Mouse (Mus musculus) neural tube, embryonic 14.5 days (tissue): ENCODE measurements around the gene Fbxl14. TPM values are rescaled to one million over a fixed set of nuclear protein-coding genes. Genes with fewer than 3 reads are reported as not detected.

Experiments
- ATAC-seq: fragments of 200-750 bp; cut with Nextera tagmentation; 2 replicates; pipeline ENCODE4 v1.8.0; 2017; ENCODE audit warnings: low read depth, mild to moderate bottlenecking, moderate TSS enrichment, moderate library complexity
- H3K27ac ChIP-seq: fragments of 300-500 bp; sonication (generic); 2 replicates; pipeline ENCODE4 v1.5.1; 2014; ENCODE audit warnings: low read depth, mild to moderate bottlenecking, control low read depth, low read length, moderate library complexity, mixed read lengths
- H3K27me3 ChIP-seq: fragments of 300-500 bp; sonication (generic); 2 replicates; pipeline ENCODE4 v1.6.1; 2014; ENCODE audit warnings: low read length; ENCODE audit not compliant: control insufficient read depth, insufficient read depth
- H3K36me3 ChIP-seq: fragments of 300-500 bp; sonication (generic); 2 replicates; pipeline ENCODE4 v1.6.1; 2014; ENCODE audit warnings: low read length, mixed read lengths; ENCODE audit not compliant: control insufficient read depth, insufficient read depth
- H3K4me1 ChIP-seq: fragments of 300-500 bp; sonication (generic); 2 replicates; pipeline ENCODE4 v1.6.1; 2014; ENCODE audit warnings: low read length; ENCODE audit not compliant: control insufficient read depth, insufficient read depth
- H3K4me2 ChIP-seq: fragments of 300-500 bp; sonication (generic); 2 replicates; pipeline ENCODE4 v1.6.1; 2014; ENCODE audit warnings: mild to moderate bottlenecking, low read depth, low read length, control low read depth
- H3K4me3 ChIP-seq: fragments of 300-500 bp; sonication (generic); 2 replicates; pipeline ENCODE4 v1.5.1; 2014; ENCODE audit warnings: low read depth, low read length, control low read depth, mixed read lengths
- H3K9ac ChIP-seq: fragments of 300-500 bp; sonication (generic); replicated peaks from 2 replicates; pipeline ENCODE4 v1.6.1; 2014; ENCODE audit warnings: low read depth, mild to moderate bottlenecking, control low read depth, low read length, mixed read lengths
- H3K9me3 ChIP-seq: fragments of 300-500 bp; sonication (generic); 2 replicates; pipeline ENCODE4 v1.6.1; 2016; ENCODE audit warnings: low read length; ENCODE audit not compliant: control insufficient read depth
- WGBS: fragments of 180-500 bp; shearing (Covaris S2); extraction: QIAGEN DNeasy Blood & Tissue Kit; methylation state at CpG from one replicate; pipeline ENCODE4 v1.1.7; 2014; 5-methylcytosine and 5-hydroxymethylcytosine counted together
- polyA plus RNA-seq: library from polyadenylated mRNA; unstranded; fragments of >200 nt; fragmentation: Nextera tagmentation; extraction: Ambion mirVana; gene quantifications from 2 replicates; pipeline ENCODE4 v1.2.1, GENCODE M21; 2014

The Fbxl14 gene
- polyA plus RNA-seq, 1 experiment from 2014 or later, result 3.8 TPM

DNA sequence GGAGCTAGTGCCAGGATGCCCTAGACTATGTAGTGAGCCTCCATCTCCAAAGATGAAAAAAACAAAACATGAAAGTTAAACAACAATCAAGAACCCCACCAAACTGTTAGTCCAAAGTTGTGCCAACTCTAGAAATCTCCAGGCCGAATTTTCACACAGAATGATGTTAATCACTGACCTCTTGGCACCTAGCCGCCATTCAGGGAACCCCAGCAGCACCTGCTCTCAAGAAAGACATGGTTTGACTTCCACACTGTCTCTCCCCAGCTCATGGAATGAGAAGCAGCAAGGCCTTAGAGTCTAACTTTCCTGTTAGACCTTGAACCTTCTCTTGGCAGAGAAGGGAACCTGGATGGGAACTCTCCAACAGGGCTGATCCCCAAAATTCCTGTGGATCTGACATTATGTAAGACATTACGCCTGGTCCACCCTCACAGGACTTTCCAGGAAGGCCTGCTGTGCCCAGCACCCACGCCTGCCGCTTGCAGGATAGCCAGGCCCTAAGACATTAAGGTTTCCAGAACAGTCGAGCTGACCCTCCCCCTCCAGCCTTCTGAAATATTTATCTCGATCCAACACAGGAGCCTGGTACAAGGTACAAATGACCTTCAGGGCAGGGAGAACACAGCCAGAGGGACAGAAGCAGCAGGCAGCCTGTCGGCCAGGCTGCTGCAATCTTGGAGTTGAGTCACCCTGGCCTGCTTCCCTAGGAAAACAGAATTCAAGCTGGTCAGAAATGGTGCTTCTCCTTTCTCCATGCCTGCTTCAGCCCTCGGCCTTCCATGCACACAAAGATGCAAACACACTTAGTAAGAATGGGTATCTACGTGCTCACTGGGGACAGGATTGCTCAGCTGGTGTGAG is 12.3 kb upstream of the Fbxl14 start:
- no peaks in the 10 kb centered on the region for H3K36me3 ChIP-seq

GRCm38 (mm10) chr6:119467785-119468059 is 11.7 kb upstream of the Fbxl14 start:
- Histone ChIP-seq H3K9me3 (no peaks in the 10 kb centered on the region), H3K27ac (no peak overlapping the region), H3K9ac (0 out of 2 replicates have a peak overlapping the region, but pooled peaks have one; percentile 11), H3K4me2 (no peak overlapping the region), H3K4me1 (no peaks in the 10 kb centered on the region), H3K36me3 (no peaks in the 10 kb centered on the region), H3K4me3 (no peak overlapping the region), H3K27me3 (no peaks in the 10 kb centered on the region)
- 75% methylated on average over 2 of the region's 2 CpGs for WGBS
- ATAC-seq, result no peak

More for the DNA sequence above, 12.3 kb upstream of the Fbxl14 start:
- no peaks in the 10 kb centered on the region for H3K27me3 ChIP-seq
- 0 out of 2 replicates have a peak overlapping the region, but pooled peaks have one; percentile 11 for H3K9ac ChIP-seq
- H3K4me2 ChIP-seq, result no peak overlapping the region
- no peaks in the 10 kb centered on the region for H3K9me3 ChIP-seq
- WGBS, result 73% methylated on average over 10 of the region's 10 CpGs
- ATAC-seq, result no peak
- no peaks in the 10 kb centered on the region for H3K4me1 ChIP-seq
- no peak overlapping the region for H3K27ac ChIP-seq
- no peak overlapping the region for H3K4me3 ChIP-seq

DNA sequence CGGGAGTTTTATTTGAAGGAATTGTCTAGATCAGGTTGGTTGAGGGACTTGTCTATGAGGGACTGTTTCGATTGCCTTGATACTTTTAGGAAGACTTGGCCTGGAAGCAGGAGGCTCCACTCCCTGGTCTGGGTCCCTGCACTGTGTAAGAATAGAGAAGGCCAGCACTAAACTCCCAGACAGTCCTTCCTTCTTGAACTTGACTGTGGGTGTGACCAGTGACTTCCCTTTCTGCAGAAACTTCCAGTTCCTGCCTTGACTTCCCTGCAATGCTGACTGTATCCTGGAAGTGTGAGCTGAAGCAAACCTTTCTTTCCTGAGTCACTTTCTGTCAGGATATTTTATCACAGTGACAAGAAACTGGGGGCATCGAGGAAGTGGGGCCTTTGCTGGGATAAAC is 8.7 kb upstream of the Fbxl14 start:
- Histone ChIP-seq H3K9ac (no peak overlapping the region), H3K9me3 (no peaks in the 10 kb centered on the region), H3K4me2 (no peak overlapping the region), H3K36me3 (no peaks in the 10 kb centered on the region), H3K4me3 (no peak overlapping the region), H3K4me1 (no peaks in the 10 kb centered on the region), H3K27me3 (no peaks in the 10 kb centered on the region), H3K27ac (no peak overlapping the region)
- no peak for ATAC-seq
- 89% methylated on average over 3 of the region's 3 CpGs for WGBS

DNA sequence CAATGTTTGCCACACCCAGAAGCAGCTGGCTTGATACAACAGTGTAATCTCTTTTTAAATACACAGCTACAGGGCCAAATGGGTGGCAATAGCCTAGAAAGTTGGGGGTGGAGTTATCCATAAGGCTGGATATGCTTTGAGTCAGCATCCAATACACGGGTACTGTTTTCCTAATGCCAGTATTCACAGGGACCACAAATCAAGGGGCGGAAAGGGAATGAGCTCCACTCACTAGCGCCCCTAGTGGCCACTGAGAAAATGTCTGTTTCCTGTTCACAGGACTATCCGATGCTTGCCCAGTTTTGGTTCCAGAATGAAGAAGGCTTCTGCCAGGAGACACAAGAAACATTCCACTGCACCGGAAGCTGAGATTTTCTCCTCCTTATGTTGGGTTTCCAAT is 7.3 kb upstream of the Fbxl14 start:
- Histone ChIP-seq H3K9me3 (no peaks in the 10 kb centered on the region), H3K36me3 (no peaks in the 10 kb centered on the region), H3K4me1 (no peaks in the 10 kb centered on the region), H3K4me2 (no peak overlapping the region), H3K27ac (no peak overlapping the region), H3K9ac (no peak overlapping the region), H3K27me3 (no peaks in the 10 kb centered on the region), H3K4me3 (no peak overlapping the region)
- 20% methylated on average over 5 of the region's 5 CpGs for WGBS
- ATAC-seq, result peak; percentile 54; the same call in 1 of the 2 replicates

DNA sequence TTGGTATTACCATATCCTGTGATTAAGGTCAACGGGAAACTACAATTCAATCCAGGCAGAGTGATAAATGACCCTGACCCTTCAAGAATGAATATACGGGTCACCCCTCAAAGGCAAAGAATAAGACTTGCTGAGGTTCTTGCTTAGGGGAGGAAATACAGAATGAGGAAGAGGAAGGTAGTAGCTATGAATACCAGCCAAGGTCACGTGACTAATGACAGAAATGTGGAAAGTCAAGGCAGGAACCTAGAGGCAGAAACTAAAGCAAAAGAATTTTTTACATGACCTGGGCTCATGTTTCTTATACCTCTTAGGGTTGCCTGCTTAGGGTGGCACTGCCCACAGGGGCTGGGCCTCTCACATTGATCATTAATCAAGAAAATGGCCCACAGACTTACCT is 6.8 kb upstream of the Fbxl14 start:
- no peak overlapping the region for H3K27ac ChIP-seq
- WGBS, result 78% methylated on average over 3 of the region's 3 CpGs
- no peak overlapping the region for H3K9ac ChIP-seq
- no peaks in the 10 kb centered on the region for H3K27me3 ChIP-seq
- H3K36me3 ChIP-seq, result no peaks in the 10 kb centered on the region
- no peaks in the 10 kb centered on the region; the same call in 1 of the 2 replicates for H3K4me1 ChIP-seq
- ATAC-seq, result no peak
- no peak overlapping the region for H3K4me2 ChIP-seq
- H3K4me3 ChIP-seq, result no peak overlapping the region
- no peaks in the 10 kb centered on the region for H3K9me3 ChIP-seq

DNA sequence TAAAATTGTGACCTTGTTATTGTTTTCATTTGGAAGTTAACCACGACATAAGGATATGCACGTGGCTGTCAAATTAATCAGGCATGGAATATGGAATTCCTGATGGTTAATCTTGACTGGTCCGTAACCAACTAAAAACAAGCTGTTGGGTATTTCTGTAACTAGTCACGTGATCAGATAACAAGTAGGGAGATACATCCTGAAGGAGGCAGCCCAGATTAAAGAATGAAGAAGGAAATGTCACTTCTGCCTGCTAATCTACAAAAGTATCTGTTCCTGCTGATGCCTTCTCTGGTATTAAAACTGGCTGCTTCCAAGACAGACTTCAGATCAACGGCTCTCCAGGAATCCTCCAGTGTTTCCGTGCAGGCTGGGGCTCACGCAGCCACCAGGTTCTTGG is 6.0 kb upstream of the Fbxl14 start:
- Histone ChIP-seq H3K27ac (no peak overlapping the region), H3K4me3 (no peak overlapping the region), H3K4me2 (no peak overlapping the region), H3K27me3 (no peaks in the 10 kb centered on the region), H3K4me1 (peaks cover 6% of the 10 kb centered on the region; the same call in 1 of the 2 replicates), H3K9me3 (no peaks in the 10 kb centered on the region), H3K9ac (no peak overlapping the region), H3K36me3 (no peaks in the 10 kb centered on the region)
- 87% methylated on average over 7 of the region's 7 CpGs for WGBS
- no peak for ATAC-seq

- Histone ChIP-seq H3K27me3 (no peaks in the 10 kb centered on the region), H3K27ac (no peak overlapping the region), H3K4me1 (peaks cover 8% of the 10 kb centered on the region; the same call in 1 of the 2 replicates), H3K4me2 (no peak overlapping the region), H3K4me3 (no peak overlapping the region), H3K36me3 (no peaks in the 10 kb centered on the region), H3K9me3 (no peaks in the 10 kb centered on the region), H3K9ac (no peak overlapping the region)
- WGBS, result 86% methylated on average over 4 of the region's 4 CpGs
- ATAC-seq, result no peak
Observed at GRCm38 (mm10) chr6:119473992-119474391, 5.5 kb upstream of the Fbxl14 start.

GRCm38 (mm10) chr6:119475988-119476387 is 3.5 kb upstream of the Fbxl14 start:
- no peaks in the 10 kb centered on the region for H3K9me3 ChIP-seq
- ATAC-seq, result no peak
- H3K4me2 ChIP-seq, result no peak overlapping the region
- H3K4me1 ChIP-seq, result peaks cover 8% of the 10 kb centered on the region; the same call in 1 of the 2 replicates
- no peak overlapping the region for H3K27ac ChIP-seq
- H3K27me3 ChIP-seq, result no peaks in the 10 kb centered on the region
- no peak overlapping the region for H3K4me3 ChIP-seq
- no peaks in the 10 kb centered on the region for H3K36me3 ChIP-seq
- WGBS, result 88% methylated on average over 6 of the region's 6 CpGs
- no peak overlapping the region for H3K9ac ChIP-seq

- Histone ChIP-seq H3K4me1 (peaks cover 16% of the 10 kb centered on the region; the same call in 1 of the 2 replicates), H3K27me3 (no peaks in the 10 kb centered on the region), H3K9ac (no peak overlapping the region), H3K27ac (no peak overlapping the region), H3K4me2 (no peak overlapping the region), H3K4me3 (no peak overlapping the region; the same call in 1 of the 2 replicates), H3K36me3 (no peaks in the 10 kb centered on the region), H3K9me3 (no peaks in the 10 kb centered on the region)
- 40% methylated on average over 13 of the region's 13 CpGs for WGBS
- ATAC-seq, result no peak
Observed at GRCm38 (mm10) chr6:119477686-119478310, 1.7 kb upstream of the Fbxl14 start.
